Mouse (Mus musculus) lung, postnatal 0 days (tissue): ENCODE measurements around the gene Spata25.

Experiments used
- CTCF ChIP-seq: IDR thresholded peaks from 2 replicates; pipeline ENCODE4 v1.5.1; 2016; ENCODE audit warnings: antibody characterized with exemption, mild to moderate bottlenecking
- EP300 ChIP-seq: IDR thresholded peaks from 2 replicates; pipeline ENCODE4 v1.6.1; 2016; ENCODE audit warnings: antibody characterized with exemption, mild to moderate bottlenecking, control low read depth

- TF ChIP-seq EP300 (no peak), CTCF (no peak)
These were observed 5.6 kb downstream of the Spata25 start, which contains the start of gene Zswim1 for GRCm38 (mm10) chr2:164822636-164823165.
